Mouse (Mus musculus): ENCODE results near the gene Pigyl. TPM values are rescaled to one million over a fixed set of nuclear protein-coding genes. Genes with fewer than 3 reads are reported as not detected.

Gene Pigyl
- polyA plus RNA-seq, 1 experiment from 2014 or later: 66.6 TPM

DNA sequence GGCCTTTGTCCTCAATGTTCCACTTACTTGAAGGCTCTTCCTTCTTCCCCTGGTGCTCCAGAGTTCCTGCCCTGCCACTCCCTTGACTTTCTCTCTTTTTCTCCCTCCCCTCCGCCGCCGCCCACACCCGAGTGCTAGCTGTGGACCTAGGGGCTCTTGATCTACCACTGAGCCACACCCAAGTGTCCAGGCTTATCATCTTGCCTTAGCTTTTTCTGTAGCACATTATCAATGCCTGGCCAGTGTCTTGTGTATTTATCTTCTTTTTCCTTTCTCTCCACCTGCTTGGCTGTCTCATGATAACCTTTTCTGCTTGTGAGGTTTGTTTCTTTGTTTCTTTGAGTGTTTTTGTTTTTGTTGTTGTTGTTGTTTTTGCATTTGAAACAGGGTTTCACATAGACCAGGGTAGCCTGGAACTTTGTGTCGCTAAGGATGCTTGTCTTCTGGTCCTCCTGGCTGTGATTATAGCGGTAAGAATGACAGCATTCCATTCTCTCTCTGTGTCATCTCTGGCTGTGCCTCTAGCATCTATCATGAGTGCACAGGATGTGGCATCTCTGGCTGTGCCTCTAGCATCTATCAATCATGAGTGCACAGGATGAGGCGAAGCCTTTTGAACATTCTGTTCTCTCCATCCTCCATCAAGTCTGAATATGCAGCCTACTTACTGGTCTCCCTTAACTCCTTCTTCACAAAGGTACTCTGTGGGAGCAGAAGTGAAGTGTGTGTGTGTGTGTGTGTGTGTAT is 20.8 kb upstream of the Pigyl start, which contains the start of gene Acp5:
Acp5 (minus strand) TSS at position 68 of the 747 bp plus-strand sequence.
- ATAC-seq (replicated peaks; ENCODE audit: low FRiP score): peak; percentile 90
- Histone ChIP-seq H3K4me1 (replicated peaks; ENCODE audit: control insufficient read depth, insufficient read depth, low read length) (peaks cover 33% of the 10 kb centered on the region), H3K9me3 (ENCODE audit: control insufficient read depth, low read length) (peaks cover 4% of the 10 kb centered on the region; the same call in 1 of the 2 replicates), H3K36me3 (ENCODE audit: control insufficient read depth, insufficient read depth, low read length) (no peaks in the 10 kb centered on the region), H3K27ac (ENCODE audit: low read depth, low read length) (peak within 1 kb of the TSS; percentile 95), H3K9ac (ENCODE audit: low read depth, low read length) (peak within 1 kb of the TSS; percentile 71), H3K27me3 (replicated peaks; ENCODE audit: control insufficient read depth, insufficient read depth, low read length) (no peaks in the 10 kb centered on the region), H3K4me2 (peak within 1 kb of the TSS; percentile 95), H3K4me3 (ENCODE audit: low read depth, low read length) (peak within 1 kb of the TSS; percentile 53)
- DNase-seq (ENCODE audit: low spot score): peak; percentile 57
- WGBS: 39% methylated on average over 7 of the region's 7 CpGs

GRCm38 (mm10) chr9:22136765-22137547 is 19.7 kb upstream of the Pigyl start:
- H3K4me2 ChIP-seq: peak overlapping the region; percentile 58
- no peaks in the 10 kb centered on the region for H3K27me3 ChIP-seq (replicated peaks; ENCODE audit: control insufficient read depth, insufficient read depth, low read length)
- H3K36me3 ChIP-seq (ENCODE audit: control insufficient read depth, insufficient read depth, low read length): no peaks in the 10 kb centered on the region
- peaks cover 4% of the 10 kb centered on the region; the same call in 1 of the 2 replicates for H3K9me3 ChIP-seq (ENCODE audit: control insufficient read depth, low read length)
- H3K9ac ChIP-seq (ENCODE audit: low read depth, low read length): peak overlapping the region; percentile 60
- peak; percentile 27; the same call in 1 of the 2 replicates for ATAC-seq (replicated peaks; ENCODE audit: low FRiP score)
- 20% methylated on average over 23 of the region's 23 CpGs for WGBS
- no peak for DNase-seq (ENCODE audit: low spot score)
- H3K27ac ChIP-seq (ENCODE audit: low read depth, low read length): peak overlapping the region; percentile 95
- H3K4me1 ChIP-seq (replicated peaks; ENCODE audit: control insufficient read depth, insufficient read depth, low read length): peaks cover 23% of the 10 kb centered on the region
- peak overlapping the region; percentile 53 for H3K4me3 ChIP-seq (ENCODE audit: low read depth, low read length)

DNA sequence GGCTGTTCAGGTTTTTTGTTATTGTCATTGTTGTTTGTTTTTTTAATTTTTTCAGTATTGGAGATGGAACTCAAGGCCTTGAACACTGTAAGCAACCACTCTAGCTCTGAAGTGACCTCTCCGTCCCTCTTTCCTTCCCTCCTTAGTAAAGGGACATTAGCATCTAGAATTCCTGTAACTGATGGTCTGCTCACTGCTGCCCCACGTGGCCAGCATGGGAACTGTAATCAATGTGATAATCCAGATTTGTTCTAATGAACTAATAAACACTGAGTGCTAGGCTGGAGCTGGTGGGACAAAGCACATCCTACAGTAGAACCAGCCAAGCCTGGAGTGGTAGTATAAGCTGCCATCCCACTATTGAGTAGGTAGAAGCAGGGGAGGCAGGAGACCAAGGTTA is 18.2 kb upstream of the Pigyl start:
- Histone ChIP-seq H3K9ac (ENCODE audit: low read depth, low read length) (no peak overlapping the region), H3K27me3 (replicated peaks; ENCODE audit: control insufficient read depth, insufficient read depth, low read length) (no peaks in the 10 kb centered on the region), H3K4me2 (no peak overlapping the region), H3K4me1 (replicated peaks; ENCODE audit: control insufficient read depth, insufficient read depth, low read length) (peaks cover 18% of the 10 kb centered on the region), H3K4me3 (ENCODE audit: low read depth, low read length) (no peak overlapping the region), H3K27ac (ENCODE audit: low read depth, low read length) (no peak overlapping the region), H3K9me3 (ENCODE audit: control insufficient read depth, low read length) (peaks cover 4% of the 10 kb centered on the region; the same call in 1 of the 2 replicates), H3K36me3 (ENCODE audit: control insufficient read depth, insufficient read depth, low read length) (no peaks in the 10 kb centered on the region)
- 31% methylated on average over 2 of the region's 2 CpGs for WGBS
- DNase-seq (ENCODE audit: low spot score): no peak
- ATAC-seq (replicated peaks; ENCODE audit: low FRiP score): no peak

DNA sequence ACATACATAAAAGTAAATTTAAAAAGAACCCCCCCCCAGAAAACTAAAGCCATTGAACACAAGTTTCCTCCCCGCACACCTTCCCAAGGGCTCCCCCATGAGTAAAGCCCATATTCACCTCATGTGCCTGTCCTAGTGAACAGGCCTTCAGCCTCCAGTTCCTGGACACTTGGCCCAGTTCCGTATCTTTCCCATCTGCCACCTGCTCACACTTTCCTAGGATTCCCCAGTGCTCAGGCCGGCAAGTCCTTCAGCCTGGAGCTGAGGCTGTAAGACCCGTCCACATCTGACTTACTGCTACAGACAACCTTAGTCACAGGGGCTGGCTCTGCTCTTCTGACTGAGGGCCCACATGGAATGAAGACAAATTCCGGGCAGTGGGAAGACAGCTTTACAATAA is 16.9 kb upstream of the Pigyl start:
- Histone ChIP-seq H3K4me3 (ENCODE audit: low read depth, low read length) (no peak overlapping the region), H3K27ac (ENCODE audit: low read depth, low read length) (no peak overlapping the region), H3K4me2 (no peak overlapping the region), H3K36me3 (ENCODE audit: control insufficient read depth, insufficient read depth, low read length) (no peaks in the 10 kb centered on the region), H3K4me1 (replicated peaks; ENCODE audit: control insufficient read depth, insufficient read depth, low read length) (peaks cover 14% of the 10 kb centered on the region), H3K27me3 (replicated peaks; ENCODE audit: control insufficient read depth, insufficient read depth, low read length) (no peaks in the 10 kb centered on the region), H3K9ac (ENCODE audit: low read depth, low read length) (no peak overlapping the region), H3K9me3 (ENCODE audit: control insufficient read depth, low read length) (peaks cover 4% of the 10 kb centered on the region; the same call in 1 of the 2 replicates)
- 91% methylated on average over 5 of the region's 5 CpGs for WGBS
- DNase-seq (ENCODE audit: low spot score) (no peak), ATAC-seq (replicated peaks; ENCODE audit: low FRiP score) (no peak)

GRCm38 (mm10) chr9:22143108-22144037 is 13.3 kb upstream of the Pigyl start:
- WGBS: 49% methylated on average over 17 of the region's 17 CpGs

GRCm38 (mm10) chr9:22144304-22144965 is 12.2 kb upstream of the Pigyl start:
- H3K9me3 ChIP-seq (ENCODE audit: control insufficient read depth, low read length): no peaks in the 10 kb centered on the region
- H3K27me3 ChIP-seq (replicated peaks; ENCODE audit: control insufficient read depth, insufficient read depth, low read length): no peaks in the 10 kb centered on the region
- H3K36me3 ChIP-seq (ENCODE audit: control insufficient read depth, insufficient read depth, low read length): no peaks in the 10 kb centered on the region
- H3K4me1 ChIP-seq (replicated peaks; ENCODE audit: control insufficient read depth, insufficient read depth, low read length): no peaks in the 10 kb centered on the region
- no peak overlapping the region for H3K4me3 ChIP-seq (ENCODE audit: low read depth, low read length)
- ATAC-seq (replicated peaks; ENCODE audit: low FRiP score) (no peak), DNase-seq (ENCODE audit: low spot score) (no peak)
- WGBS: 70% methylated on average over 7 of the region's 8 CpGs
- no peak overlapping the region for H3K9ac ChIP-seq (ENCODE audit: low read depth, low read length)
- H3K4me2 ChIP-seq: no peak overlapping the region
- no peak overlapping the region for H3K27ac ChIP-seq (ENCODE audit: low read depth, low read length)

More at GRCm38 (mm10) chr9:22143108-22144037, 13.3 kb upstream of the Pigyl start:
- H3K36me3 ChIP-seq (ENCODE audit: control insufficient read depth, insufficient read depth, low read length): no peaks in the 10 kb centered on the region
- no peaks in the 10 kb centered on the region for H3K4me1 ChIP-seq (replicated peaks; ENCODE audit: control insufficient read depth, insufficient read depth, low read length)
- peaks cover 4% of the 10 kb centered on the region; the same call in 1 of the 2 replicates for H3K9me3 ChIP-seq (ENCODE audit: control insufficient read depth, low read length)
- no peak overlapping the region for H3K9ac ChIP-seq (ENCODE audit: low read depth, low read length)
- no peak overlapping the region for H3K27ac ChIP-seq (ENCODE audit: low read depth, low read length)
- DNase-seq (ENCODE audit: low spot score) (peak; percentile 80), ATAC-seq (replicated peaks; ENCODE audit: low FRiP score) (peak; percentile 51)
- no peaks in the 10 kb centered on the region for H3K27me3 ChIP-seq (replicated peaks; ENCODE audit: control insufficient read depth, insufficient read depth, low read length)
- no peak overlapping the region for H3K4me2 ChIP-seq
- no peak overlapping the region for H3K4me3 ChIP-seq (ENCODE audit: low read depth, low read length)

DNA sequence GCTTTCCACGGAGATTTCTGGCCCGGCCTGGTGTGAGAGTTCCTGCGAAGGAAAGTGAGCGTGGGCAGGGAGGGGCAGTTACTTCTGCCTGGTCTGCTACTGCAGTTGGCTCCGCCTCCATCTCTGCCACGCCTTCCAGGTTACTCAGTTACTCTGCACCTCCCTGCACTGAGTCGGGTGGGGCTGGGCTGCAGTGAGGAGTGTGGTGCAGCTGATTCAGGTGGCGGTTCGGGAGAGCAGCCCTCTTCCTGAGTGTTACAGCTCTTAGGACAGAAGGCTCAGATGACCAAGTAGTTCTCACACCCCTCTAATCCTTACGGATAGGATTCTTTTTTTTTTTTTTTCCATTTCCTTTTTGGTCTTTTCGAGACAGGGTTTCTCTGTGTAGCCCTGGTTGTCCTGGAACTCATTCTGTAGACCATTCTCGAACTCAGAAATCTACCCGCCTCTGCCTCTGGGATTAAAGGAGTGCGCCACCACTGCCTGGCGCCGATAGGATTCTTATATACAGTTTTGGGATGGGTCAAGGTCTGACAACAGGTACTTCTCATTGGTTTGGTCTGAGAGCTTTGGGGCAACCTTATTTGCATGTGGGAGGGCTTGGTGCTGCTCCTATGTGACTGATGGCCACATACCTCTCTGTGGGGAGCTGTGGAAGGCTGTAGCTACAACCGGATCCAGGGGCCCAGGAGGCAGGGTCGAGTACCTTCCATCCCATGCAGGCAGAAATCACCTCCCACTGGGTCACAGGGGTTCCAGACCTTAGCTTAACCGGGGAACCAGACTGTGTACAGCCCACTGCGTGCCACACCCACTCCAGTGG is 7.0 kb upstream of the Pigyl start:
- ATAC-seq (replicated peaks; ENCODE audit: low FRiP score) (peak; percentile 88), DNase-seq (ENCODE audit: low spot score) (no peak)
- H3K4me1 ChIP-seq (replicated peaks; ENCODE audit: control insufficient read depth, insufficient read depth, low read length): no peaks in the 10 kb centered on the region
- peak overlapping the region; percentile 17 for H3K4me2 ChIP-seq
- no peak overlapping the region for H3K4me3 ChIP-seq (ENCODE audit: low read depth, low read length)
- H3K9ac ChIP-seq (ENCODE audit: low read depth, low read length): no peak overlapping the region
- no peaks in the 10 kb centered on the region for H3K27me3 ChIP-seq (replicated peaks; ENCODE audit: control insufficient read depth, insufficient read depth, low read length)
- peaks cover 3% of the 10 kb centered on the region; the same call in 1 of the 2 replicates for H3K9me3 ChIP-seq (ENCODE audit: control insufficient read depth, low read length)
- H3K36me3 ChIP-seq (ENCODE audit: control insufficient read depth, insufficient read depth, low read length): no peaks in the 10 kb centered on the region
- 62% methylated on average over 20 of the region's 20 CpGs for WGBS
- no peak overlapping the region for H3K27ac ChIP-seq (ENCODE audit: low read depth, low read length)

All from liver, embryonic 11.5 days (tissue).